Mouse (Mus musculus): ENCODE measurements around the gene 2210408I21Rik. TPM values are rescaled to one million over a fixed set of nuclear protein-coding genes. Genes with fewer than 3 reads are reported as not detected.

The 2210408I21Rik gene
- polyA plus RNA-seq, 1 experiment from 2014 or later, result 11.8 TPM

- H3K27ac ChIP-seq (ENCODE audit: low read length), result no peak overlapping the region
- H3K27me3 ChIP-seq (ENCODE audit: control insufficient read depth, insufficient read depth, low read length), result no peaks in the 10 kb centered on the region
- WGBS, result 87% methylated on average over 4 of the region's 4 CpGs
- H3K4me2 ChIP-seq (replicated peaks; ENCODE audit: low read depth, low read length), result no peak overlapping the region
- no peaks in the 10 kb centered on the region for H3K9me3 ChIP-seq (ENCODE audit: control insufficient read depth, low read depth, low read length)
- no peak overlapping the region for H3K4me3 ChIP-seq (ENCODE audit: low read depth, low read length)
- H3K4me1 ChIP-seq (ENCODE audit: control insufficient read depth, insufficient read depth, low read length), result no peaks in the 10 kb centered on the region
- no peaks in the 10 kb centered on the region for H3K36me3 ChIP-seq (ENCODE audit: control insufficient read depth, insufficient read depth, low read length)
- H3K9ac ChIP-seq (replicated peaks; ENCODE audit: low read depth, low read length), result no peak overlapping the region
- ATAC-seq (ENCODE audit: insufficient number of reproducible peaks, insufficient read depth, low FRiP score, low read depth), result no peak
These were observed 413.4 kb downstream of the 2210408I21Rik start for GRCm38 (mm10) chr13:77548750-77549149.

- Histone ChIP-seq H3K9ac (replicated peaks; ENCODE audit: low read depth, low read length) (no peak overlapping the region), H3K27ac (ENCODE audit: low read length) (no peak overlapping the region), H3K9me3 (ENCODE audit: control insufficient read depth, low read depth, low read length) (no peaks in the 10 kb centered on the region; the same call in 1 of the 2 replicates), H3K36me3 (ENCODE audit: control insufficient read depth, insufficient read depth, low read length) (no peaks in the 10 kb centered on the region), H3K4me1 (ENCODE audit: control insufficient read depth, insufficient read depth, low read length) (no peaks in the 10 kb centered on the region), H3K4me3 (ENCODE audit: low read depth, low read length) (no peak overlapping the region), H3K27me3 (ENCODE audit: control insufficient read depth, insufficient read depth, low read length) (no peaks in the 10 kb centered on the region), H3K4me2 (replicated peaks; ENCODE audit: low read depth, low read length) (no peak overlapping the region)
- WGBS, result 44% methylated on average over 4 of the region's 4 CpGs
- ATAC-seq (ENCODE audit: insufficient number of reproducible peaks, insufficient read depth, low FRiP score, low read depth), result no peak
These were observed 458.7 kb downstream of the 2210408I21Rik start for GRCm38 (mm10) chr13:77594011-77594410.

- ATAC-seq (ENCODE audit: insufficient number of reproducible peaks, insufficient read depth, low FRiP score, low read depth), result no peak
- no peak overlapping the region for H3K27ac ChIP-seq (ENCODE audit: low read length)
- no peaks in the 10 kb centered on the region for H3K27me3 ChIP-seq (ENCODE audit: control insufficient read depth, insufficient read depth, low read length)
- no peaks in the 10 kb centered on the region for H3K36me3 ChIP-seq (ENCODE audit: control insufficient read depth, insufficient read depth, low read length)
- no peaks in the 10 kb centered on the region for H3K9me3 ChIP-seq (ENCODE audit: control insufficient read depth, low read depth, low read length)
- no peak overlapping the region for H3K4me3 ChIP-seq (ENCODE audit: low read depth, low read length)
- no peak overlapping the region for H3K9ac ChIP-seq (replicated peaks; ENCODE audit: low read depth, low read length)
- H3K4me2 ChIP-seq (replicated peaks; ENCODE audit: low read depth, low read length), result no peak overlapping the region
- no peaks in the 10 kb centered on the region for H3K4me1 ChIP-seq (ENCODE audit: control insufficient read depth, insufficient read depth, low read length)
- WGBS, result 78% methylated on average over 2 of the region's 2 CpGs
These were observed 480.0 kb downstream of the 2210408I21Rik start for GRCm38 (mm10) chr13:77615346-77615745.

Other genes with a start within 250 kb of the 2210408I21Rik start
- gene Slf1, start 67 bp upstream of the 2210408I21Rik start, polyA plus RNA-seq (2014; fragmentation: Nextera tagmentation; extraction: Ambion mirVana), result 41.1 and 42.9 TPM in 2 replicates